Mouse (Mus musculus) left cerebral cortex, postnatal 10 days (tissue): ENCODE measurements around the gene Igsf21. TPM values are rescaled to one million over a fixed set of nuclear protein-coding genes. Genes with fewer than 3 reads are reported as not detected.

Experiments
- DNase-seq, 2 experiments: peaks; one replicate each; pipeline ENCODE4 v3.0.0; 2021 to 2022; ENCODE audit warnings: low spot score in 2 of 2, mixed read lengths in 1 of 2; ENCODE audit errors: extremely low spot score in 1 of 2
- intact Hi-C: fragments of 180-260 bp; cut with DNase I; formaldehyde crosslinking; loops from one replicate; pipeline ENCODE4 v1.15.1; 2025
- total RNA-seq, 2 experiments: library from RNA; stranded (reverse); gene quantifications; 2 replicates each; pipeline ENCODE4 v1.2.3; 2021

Igsf21 gene
- total RNA-seq: 100 to 1,000 TPM; 147 to 158 TPM

DNA sequence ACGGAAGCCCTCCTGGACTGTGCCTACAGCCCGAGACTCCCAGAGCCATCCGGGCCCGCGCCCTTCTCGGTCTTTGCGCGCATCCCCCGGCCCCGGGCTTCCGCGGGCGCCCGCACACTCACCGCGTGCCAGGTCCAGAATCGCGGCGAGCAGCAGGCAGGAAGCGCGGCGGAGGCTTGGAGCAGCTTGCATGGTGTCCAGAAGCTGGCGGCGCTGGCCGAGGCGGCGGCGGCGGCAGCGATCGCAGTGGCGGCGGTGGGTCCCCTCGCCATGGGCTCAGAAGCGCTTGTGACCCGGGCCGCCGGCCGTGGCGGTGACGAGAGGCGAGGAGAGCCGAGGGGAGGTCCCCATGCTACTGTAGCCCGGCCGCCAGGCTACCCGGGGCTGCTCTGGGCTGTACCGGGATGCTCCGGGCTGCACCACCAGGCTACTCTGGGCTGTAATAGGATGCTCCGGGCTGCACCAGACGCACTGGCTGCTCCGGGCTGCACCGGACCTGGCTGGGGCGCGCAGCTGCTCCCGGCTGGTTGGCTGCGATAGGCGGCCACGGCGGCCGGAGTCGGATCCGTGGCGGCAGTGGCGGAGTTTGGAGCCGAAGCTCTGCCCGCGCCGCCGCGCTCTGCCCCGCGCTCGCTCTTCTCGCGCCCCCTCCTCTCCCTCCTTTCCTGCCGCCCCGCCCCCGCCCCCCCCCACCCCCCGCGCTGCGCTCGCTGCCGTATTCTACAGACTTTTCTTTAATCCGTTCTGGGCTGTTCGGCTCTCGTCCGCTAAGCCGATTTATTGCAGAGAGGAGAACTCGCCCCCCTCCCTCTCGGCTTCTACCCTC lies at the start of gene Igsf21:
TSS of gene Igsf21 (minus strand) at position 605 of the 826 bp plus-strand sequence.
- DNase-seq: peak in 1 of 2 experiments; percentile 64

DNA sequence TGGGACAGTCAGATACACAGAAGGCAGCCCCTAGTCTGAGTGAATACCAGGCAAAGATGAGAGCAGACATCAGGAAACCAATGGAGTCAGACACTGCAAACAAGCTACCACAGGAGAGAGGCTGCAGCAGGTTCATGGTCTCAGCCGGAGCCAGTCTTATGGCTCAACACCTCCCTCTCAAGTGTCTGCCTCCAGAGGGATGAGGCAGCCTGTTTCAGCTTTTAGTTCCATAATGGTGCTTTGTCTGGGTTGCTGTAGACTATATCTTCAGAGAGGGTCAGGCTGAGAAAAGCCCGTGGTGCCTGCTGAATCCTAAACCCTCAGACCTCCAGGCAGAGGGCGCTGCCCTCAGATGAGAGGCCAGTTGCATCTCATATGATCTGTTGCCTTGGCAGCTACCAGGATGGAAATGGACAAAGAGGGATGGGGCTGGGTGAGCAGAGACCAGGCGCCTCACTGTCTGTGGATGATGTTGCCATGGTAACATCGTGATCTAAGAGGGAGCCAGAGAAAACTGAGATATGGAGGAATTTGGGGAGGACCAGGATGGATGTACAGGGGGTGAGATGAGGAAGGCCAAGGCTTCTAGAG lies 39.2 kb upstream of the Igsf21 start:
- peak in 1 of 2 experiments; percentile 56 for DNase-seq
- intact Hi-C loops: no loop called here

More for the DNA sequence above, at the start of gene Igsf21:
- intact Hi-C loops: loop anchor here (5.0 to 10.0 kb wide), 7 partner anchors 99 to 428 kb away; no protein-coding TSS in a partner anchor

DNA sequence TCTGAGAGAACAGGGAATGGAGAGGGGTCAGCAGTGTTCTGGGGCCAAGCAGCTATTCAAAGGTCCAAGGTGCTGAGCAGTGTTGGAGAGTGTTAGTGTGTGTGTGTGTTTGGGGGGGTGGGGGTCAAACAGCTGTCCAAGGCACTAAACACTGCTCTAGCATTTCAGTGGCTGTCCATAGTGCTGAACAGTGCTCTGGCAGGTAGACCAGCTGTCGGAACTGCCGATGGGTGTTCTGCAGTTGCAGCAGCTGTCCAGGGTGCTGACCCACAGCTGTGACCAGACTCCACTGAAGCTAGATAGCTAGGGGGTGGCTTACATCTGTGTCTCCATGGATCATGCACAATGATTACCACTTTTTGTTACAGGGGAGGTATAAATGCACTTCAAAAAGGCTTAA lies 36.8 kb upstream of the Igsf21 start:
- DNase-seq: peak in 1 of 2 experiments; percentile 54
- intact Hi-C loops: no loop called here

DNA sequence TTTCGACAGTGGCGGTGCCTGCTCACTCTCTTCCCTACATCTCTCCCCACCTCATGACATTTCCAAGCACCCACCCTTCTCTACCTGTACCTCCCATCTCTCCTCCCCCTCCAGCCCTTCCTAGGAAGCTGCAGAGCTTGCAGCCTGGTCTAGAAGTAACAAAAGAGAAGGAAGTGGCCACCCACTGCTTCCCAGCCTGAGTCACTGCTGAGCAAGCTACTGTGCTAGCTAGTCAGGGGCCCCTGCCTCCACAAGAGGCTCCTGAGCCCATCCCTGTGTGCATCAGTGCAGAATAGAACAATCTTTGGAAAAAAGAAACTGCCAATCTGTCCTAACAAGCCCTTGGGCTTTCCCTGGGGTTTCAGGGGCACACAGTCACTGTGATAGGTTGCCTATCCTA lies 31.7 kb upstream of the Igsf21 start:
- DNase-seq: no peak
- intact Hi-C loops: no loop called here

DNA sequence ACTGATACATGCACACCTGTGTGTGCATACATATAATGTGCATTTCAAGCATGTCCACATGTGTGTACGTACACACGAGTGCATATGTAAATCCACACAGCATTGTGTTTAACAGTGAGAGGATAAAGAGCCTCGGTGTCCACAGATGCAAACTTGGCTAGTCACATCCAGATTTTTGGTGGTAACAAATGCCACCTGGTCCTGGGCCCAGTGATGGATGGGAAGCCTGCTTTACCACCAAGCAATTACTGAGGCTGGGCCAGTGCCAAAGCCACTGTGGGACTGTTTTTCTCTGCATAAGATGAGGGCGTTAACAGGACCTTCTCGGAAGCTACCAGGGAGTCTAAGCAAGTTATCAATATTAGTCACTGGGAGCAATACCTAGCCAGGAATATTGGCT lies 25.3 kb upstream of the Igsf21 start:
- intact Hi-C loops: no loop called here
- no peak for DNase-seq

DNA sequence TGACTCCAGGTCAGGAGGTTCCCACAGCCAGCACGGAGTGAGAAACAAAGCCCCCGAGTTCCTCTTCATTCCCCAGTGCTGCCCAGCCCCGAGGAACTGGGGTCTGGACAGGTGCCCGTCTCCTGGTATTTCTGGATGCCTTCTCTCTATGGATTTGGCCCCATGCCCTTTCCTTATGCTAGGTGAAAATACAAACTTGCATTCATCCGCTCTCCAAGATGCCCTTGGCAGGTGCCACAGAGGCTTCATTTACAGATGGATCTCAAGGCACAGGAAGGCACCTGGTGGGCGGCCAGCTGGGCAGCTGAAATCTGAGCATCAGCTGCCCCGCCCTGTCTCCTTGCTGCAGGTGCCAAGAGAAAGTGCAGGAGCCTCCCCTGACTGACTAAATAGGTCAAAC lies 23.9 kb upstream of the Igsf21 start:
- DNase-seq: no peak
- intact Hi-C loops: no loop called here

DNA sequence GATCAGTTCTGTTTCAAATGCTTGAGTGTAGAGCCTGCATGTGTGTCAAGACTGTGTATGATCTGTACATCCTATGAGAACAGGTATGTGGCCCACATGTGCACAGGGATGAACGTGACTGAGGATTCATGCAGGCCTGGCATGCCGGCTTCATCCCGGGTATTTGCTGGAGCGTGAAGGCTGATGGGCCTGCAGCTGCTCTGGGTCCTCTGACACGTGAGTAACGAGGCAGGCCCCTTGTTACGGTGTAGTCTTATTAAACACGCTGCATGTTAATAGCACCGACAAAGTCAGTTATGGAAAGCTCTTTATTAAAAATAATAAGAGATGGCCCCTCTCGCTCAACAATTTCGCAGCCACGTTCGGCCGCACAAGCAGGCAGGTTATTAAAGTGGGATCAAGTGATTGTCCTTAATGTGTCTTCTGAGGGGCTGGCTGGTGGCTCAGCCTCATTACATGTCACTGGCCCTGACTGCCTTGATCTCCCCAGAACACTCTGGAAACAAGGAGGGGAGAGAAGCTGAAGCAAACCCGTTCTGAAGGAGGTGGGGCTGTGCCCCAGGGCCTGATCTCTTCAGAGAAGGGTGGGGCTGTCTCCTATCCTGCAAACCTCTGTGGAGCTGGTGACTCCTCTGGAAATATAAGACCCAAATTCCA lies 22.7 kb upstream of the Igsf21 start:
- intact Hi-C loops: no loop called here
- DNase-seq: no peak

DNA sequence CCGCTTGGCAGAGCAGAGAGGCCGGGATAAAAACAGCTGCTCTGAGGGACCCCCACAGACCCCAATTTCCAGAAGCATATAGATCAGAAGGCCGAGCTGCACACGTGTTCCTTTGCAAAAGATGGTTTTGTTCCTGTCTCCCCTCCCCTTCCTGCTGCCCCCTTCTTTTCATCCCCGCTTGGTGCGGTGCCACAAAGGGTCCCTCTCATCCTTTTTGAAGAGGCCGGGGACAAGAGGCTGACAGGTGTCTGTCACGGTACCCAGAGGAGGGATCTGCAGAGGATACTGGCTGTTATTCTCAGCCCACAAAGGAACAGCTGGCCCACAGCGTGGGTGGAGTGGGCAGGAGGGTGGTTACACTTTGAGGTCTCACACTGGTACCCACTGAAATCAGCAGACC lies 21.3 kb upstream of the Igsf21 start:
- no peak for DNase-seq
- intact Hi-C loops: no loop called here

DNA sequence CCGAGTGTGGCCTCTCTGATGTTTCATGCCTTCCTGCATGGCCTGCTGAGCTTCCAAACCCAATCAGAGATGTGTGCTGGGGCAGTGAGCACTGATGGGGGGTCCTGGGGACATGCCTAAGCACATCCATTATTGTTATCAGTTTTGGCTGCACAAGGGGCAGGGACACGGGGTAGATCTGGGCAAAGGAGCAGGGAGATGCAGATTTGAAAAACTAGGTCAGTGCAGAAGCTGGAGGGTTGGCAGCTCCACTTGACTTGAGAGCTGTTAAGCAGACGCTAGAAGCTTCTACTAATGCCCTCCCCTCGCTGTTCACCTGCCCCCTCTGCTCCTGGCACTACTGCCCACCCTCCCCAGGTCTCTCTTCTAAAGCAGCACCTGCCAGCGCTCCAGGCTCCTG lies 20.5 kb upstream of the Igsf21 start:
- intact Hi-C loops: no loop called here
- no peak for DNase-seq

DNA sequence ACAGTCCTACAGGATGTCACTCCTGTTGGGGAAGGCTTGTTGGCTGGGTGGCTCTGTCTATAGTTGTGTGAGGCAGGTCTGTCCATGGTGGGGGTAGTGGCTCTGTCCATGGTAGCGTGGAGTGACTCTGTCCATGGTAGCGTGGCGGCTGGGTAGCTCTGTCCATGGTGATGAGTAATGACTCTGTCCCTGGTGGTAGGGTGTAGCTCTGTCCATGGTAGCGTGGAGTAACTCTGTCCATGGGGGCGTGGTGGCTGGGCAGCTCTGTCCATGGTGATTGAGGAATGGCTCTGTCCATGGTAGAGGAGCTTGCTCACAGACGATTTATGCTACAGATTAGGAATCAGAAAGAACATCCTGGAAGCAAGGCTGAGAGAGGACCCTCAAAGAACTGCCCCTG lies 12.4 kb upstream of the Igsf21 start:
- DNase-seq: peak; percentile 23 to 77
- intact Hi-C loops: no loop called here

DNA sequence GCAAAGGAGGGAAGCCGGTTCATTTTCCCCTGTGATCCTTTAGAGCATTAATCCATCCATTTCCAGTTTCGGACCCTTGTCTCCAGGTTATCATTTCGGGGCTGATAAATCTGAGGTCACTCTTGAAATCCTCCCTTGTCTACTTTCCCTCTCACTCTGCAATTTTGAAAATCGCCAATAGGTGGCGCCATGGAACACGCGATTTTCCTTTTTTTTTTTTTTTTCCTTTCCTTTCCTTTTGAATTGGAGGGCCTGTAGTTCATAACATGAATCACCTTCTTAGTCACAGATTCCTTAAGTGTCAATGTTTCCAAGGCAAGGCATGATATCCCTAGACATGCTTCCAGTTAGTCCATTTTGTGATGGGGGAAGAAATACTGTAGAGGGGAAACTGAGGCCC lies 5.8 kb upstream of the Igsf21 start:
- intact Hi-C loops: no loop called here
- DNase-seq: peak in 1 of 2 experiments; percentile 40

DNA sequence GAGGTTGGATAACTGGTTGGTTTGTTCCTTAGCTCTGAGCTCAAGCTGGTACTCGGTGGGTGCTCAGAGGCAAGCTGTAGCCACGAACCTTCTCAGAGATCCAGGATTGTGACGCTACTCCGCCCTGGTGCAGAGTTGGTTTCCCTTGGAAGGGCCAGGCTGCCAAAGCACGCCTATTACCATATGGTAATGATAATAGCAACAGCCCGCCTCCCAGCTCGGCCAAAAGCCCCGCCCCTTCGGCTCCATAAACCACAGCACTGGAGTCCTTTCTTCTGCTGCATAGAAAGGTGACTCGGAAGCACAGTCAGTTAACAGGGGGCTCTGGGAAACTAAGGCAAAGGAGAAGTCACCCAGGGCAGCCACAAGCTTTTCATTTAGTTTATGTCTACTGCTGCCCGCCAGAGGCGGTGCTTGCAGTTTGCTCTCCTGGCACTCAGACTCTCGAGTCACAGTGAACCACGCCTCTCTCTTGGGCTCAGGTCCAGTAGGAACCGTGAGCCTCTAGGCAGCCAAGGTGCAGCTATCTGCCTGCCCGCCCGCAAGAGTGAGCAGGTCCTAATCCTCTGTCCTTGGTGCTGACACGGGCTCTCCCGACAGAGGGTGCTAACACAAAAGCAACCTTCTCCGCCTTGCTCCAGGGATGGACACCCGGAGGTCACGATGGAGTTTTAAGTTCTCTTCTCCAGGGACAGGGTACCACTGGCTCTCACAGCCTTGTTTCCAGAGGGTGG lies 2.6 kb upstream of the Igsf21 start:
- intact Hi-C loops: loop anchor here (5.0 to 10.0 kb wide), 7 partner anchors 102 to 426 kb away; no protein-coding TSS in a partner anchor
- DNase-seq: peak in 1 of 2 experiments; percentile 65

DNA sequence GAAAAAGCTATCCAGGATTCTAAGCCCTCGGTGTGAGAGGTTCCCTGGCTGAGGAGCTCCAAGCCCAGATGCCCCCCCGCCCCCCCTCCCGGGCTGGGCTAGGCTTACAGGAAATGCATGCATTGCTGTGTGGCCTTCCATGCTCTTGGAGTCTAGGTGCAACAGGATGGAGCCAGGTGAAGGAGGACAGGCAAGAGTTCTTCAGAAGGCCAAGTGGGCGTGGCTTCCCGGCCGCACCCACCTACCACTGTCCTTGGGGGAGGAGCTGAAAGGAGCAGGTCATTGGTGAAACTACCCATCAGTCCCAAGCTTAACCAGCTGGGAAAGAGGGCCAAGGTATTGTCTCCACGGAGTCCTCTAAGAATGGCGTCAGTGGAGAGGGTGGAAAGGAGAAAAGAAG lies 1.8 kb upstream of the Igsf21 start:
- intact Hi-C loops: loop anchor here (5.0 to 10.0 kb wide), 7 partner anchors 101 to 426 kb away; no protein-coding TSS in a partner anchor
- DNase-seq: no peak

DNA sequence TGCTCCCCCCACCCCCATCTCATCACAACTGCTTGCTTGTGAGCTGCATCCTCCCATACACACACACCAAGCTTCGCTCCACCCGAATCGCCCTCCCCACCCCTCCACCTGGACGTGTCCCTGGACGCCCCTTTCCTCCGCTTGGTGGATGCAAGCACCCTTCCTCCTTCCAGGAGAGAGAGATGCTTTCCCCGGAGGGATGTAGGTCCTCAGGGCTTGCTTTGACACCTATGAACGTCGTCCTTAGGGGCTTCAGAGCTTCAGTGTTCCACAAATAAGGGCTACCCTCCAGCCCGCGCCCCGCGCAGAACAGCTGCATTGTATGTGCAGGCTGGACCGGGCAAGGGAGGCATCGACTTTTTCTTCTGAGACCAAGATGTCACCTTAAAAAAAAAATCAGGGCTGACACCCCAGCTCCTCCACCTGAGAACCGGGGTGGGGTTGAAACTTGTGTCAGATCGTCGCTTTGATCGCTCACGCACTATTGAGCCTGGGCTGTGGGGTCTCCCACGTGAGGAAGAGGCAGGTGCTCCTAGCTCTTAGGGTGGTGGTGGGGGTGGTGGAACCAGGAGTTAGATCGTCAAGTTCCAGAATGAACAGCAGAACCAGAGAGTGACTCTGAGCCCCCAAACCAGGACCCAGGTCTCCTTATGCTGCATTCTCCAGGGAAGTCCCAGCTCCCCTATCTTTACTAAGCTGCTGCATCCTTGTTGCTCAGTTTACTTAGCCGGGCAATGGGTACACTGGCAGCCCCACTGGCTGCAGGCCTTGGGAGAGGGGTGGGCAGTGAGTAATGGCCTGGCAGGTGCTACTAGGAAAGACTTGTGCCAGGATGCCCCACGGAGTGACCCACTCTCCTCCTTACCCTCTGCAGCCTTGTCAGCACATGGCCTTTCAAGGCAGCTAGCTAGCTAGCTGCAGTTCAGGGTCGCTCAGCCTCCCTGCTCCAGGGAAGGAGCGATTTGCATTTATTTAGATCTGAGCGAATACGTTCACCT lies 721 bp upstream of the Igsf21 start:
- intact Hi-C loops: loop anchor here (5.0 to 10.0 kb wide), 7 partner anchors 100 to 427 kb away; no protein-coding TSS in a partner anchor
- no peak for DNase-seq

DNA sequence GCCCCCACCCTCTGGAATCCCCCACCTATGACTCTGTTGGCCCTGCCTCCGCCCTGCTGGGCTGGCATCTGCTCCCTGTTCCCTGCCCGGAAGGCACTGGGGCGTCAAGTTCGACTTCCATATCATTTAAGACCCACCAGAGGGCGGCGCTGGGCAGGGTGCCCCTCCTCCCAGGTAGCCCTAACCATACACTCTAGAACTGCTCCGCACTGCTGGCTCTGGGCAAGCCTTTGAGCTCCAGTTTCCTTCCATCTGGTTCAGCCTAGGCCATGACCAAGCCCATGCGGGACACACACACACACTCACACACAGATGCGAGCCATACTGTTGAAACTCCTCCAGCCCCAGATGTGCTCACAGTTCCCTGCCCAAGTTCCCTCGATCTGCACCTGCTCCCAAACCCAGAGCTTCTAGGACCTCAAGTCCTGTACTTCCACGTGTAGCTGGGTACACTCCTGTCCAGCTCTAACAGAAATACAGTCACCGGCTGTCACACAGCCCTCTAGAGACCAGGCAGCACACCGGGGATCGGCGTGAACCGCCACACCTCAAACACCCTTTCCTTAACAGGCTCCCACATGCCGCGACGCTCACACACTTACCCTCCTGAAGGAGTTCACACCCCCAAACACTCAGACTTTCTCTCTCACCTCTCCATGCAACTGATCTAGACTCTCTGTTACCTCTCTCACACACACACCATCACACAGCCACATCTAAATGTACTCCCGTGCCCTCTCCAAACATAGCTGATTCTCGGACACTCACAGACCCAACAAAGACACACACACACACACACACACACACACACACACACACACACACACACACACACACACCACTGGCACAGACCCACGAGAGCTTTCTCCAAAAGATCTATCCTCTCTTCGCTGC lies 1.1 kb downstream of the Igsf21 start:
- intact Hi-C loops: loop anchor here (5.0 to 10.0 kb wide), 7 partner anchors 98 to 429 kb away; no protein-coding TSS in a partner anchor
- peak; percentile 45 to 65 for DNase-seq

DNA sequence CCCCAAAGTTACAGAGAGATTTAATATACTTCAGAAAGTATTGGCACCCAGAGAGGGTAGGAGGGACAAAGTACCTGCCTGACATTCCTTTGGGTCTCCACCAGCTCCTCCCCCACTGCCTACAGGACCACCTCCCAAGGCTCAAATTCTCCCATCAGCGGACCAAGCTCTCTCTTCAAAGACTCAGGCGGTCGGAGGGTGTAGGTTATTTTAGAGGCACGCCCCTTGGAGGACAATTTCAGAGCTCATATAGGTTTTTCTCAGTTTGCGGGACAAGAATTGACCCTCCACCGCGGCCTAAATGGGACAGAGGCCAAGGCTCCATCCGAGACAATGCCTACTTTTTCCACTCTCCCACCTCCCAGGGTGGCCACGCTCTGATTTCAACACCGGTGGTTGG lies 1.7 kb downstream of the Igsf21 start:
- DNase-seq: no peak
- intact Hi-C loops: loop anchor here (5.0 to 10.0 kb wide), 7 partner anchors 98 to 430 kb away; no protein-coding TSS in a partner anchor
